Mouse (Mus musculus): ENCODE data around the gene Ccr4.

Gene Ccr4

GRCm38 (mm10) chr9:114468217-114468616 is 36.5 kb downstream of the Ccr4 start:
- DNase-seq (ENCODE audit: low spot score), result no peak

GRCm38 (mm10) chr9:114466871-114467270 is 37.8 kb downstream of the Ccr4 start:
- DNase-seq (ENCODE audit: low spot score), result no peak

- DNase-seq (ENCODE audit: low spot score), result no peak
Observed at GRCm38 (mm10) chr9:114465442-114465841, 39.3 kb downstream of the Ccr4 start.

GRCm38 (mm10) chr9:114462569-114462968 is 42.1 kb downstream of the Ccr4 start:
- DNase-seq (ENCODE audit: low spot score), result no peak

GRCm38 (mm10) chr9:114458436-114458835 is 46.3 kb downstream of the Ccr4 start:
- DNase-seq (ENCODE audit: low spot score), result no peak

- no peak for DNase-seq (ENCODE audit: low spot score)
Observed at GRCm38 (mm10) chr9:114455420-114455819, 49.3 kb downstream of the Ccr4 start.

GRCm38 (mm10) chr9:114452418-114452817 is 52.3 kb downstream of the Ccr4 start:
- DNase-seq (ENCODE audit: low spot score), result no peak

GRCm38 (mm10) chr9:114451615-114452014 is 53.1 kb downstream of the Ccr4 start:
- no peak for DNase-seq (ENCODE audit: low spot score)

- DNase-seq (ENCODE audit: low spot score), result no peak
Observed at GRCm38 (mm10) chr9:114449120-114449754, 55.5 kb downstream of the Ccr4 start.

- no peak for DNase-seq (ENCODE audit: low spot score)
Observed at GRCm38 (mm10) chr9:114448700-114449099, 56.0 kb downstream of the Ccr4 start.

- no peak for DNase-seq (ENCODE audit: low spot score)
Observed at GRCm38 (mm10) chr9:114446887-114447286, 57.8 kb downstream of the Ccr4 start.

GRCm38 (mm10) chr9:114443351-114443750 is 61.4 kb downstream of the Ccr4 start:
- no peak for DNase-seq (ENCODE audit: low spot score)

- DNase-seq (ENCODE audit: low spot score), result no peak
Observed at GRCm38 (mm10) chr9:114442893-114443292, 61.8 kb downstream of the Ccr4 start.

GRCm38 (mm10) chr9:114442225-114442624 is 62.5 kb downstream of the Ccr4 start:
- no peak for DNase-seq (ENCODE audit: low spot score)

- no peak for DNase-seq (ENCODE audit: low spot score)
Observed at GRCm38 (mm10) chr9:114440548-114440947, 64.2 kb downstream of the Ccr4 start.
